Mouse (Mus musculus) stomach, embryonic 15.5 days (tissue): Measurements from ENCODE around the gene Cilp. TPM values are rescaled to one million over a fixed set of nuclear protein-coding genes. Genes with fewer than 3 reads are reported as not detected.

Source experiments
- ATAC-seq: fragments of 200-750 bp; cut with Nextera tagmentation; 2 replicates; pipeline ENCODE4 v1.8.0; 2017; ENCODE audit warnings: low read depth, moderate number of reproducible peaks, moderate TSS enrichment; ENCODE audit not compliant: insufficient read depth, low FRiP score
- H3K27ac ChIP-seq: fragments of 300-500 bp; sonication (generic); 2 replicates; pipeline ENCODE4 v1.5.1; 2015; ENCODE audit warnings: mild to moderate bottlenecking, inconsistent platforms
- H3K27me3 ChIP-seq: fragments of 300-500 bp; sonication (generic); replicated peaks from 2 replicates; pipeline ENCODE4 v1.6.1; 2015; ENCODE audit warnings: inconsistent platforms
- H3K36me3 ChIP-seq: fragments of 300-500 bp; sonication (generic); 2 replicates; pipeline ENCODE4 v1.6.1; 2015; ENCODE audit warnings: inconsistent platforms
- H3K4me1 ChIP-seq: fragments of 300-500 bp; sonication (generic); 2 replicates; pipeline ENCODE4 v1.6.1; 2015; ENCODE audit warnings: inconsistent platforms
- H3K4me2 ChIP-seq: fragments of 300-500 bp; sonication (generic); 2 replicates; pipeline ENCODE4 v1.6.1; 2015; ENCODE audit warnings: mild to moderate bottlenecking, inconsistent platforms
- H3K4me3 ChIP-seq: fragments of 300-500 bp; sonication (generic); replicated peaks from 2 replicates; pipeline ENCODE4 v1.5.1; 2015; ENCODE audit warnings: inconsistent platforms
- H3K9ac ChIP-seq: fragments of 300-500 bp; sonication (generic); 2 replicates; pipeline ENCODE4 v1.6.1; 2015; ENCODE audit warnings: inconsistent platforms
- H3K9me3 ChIP-seq: fragments of 300-500 bp; sonication (generic); 2 replicates; pipeline ENCODE4 v1.6.1; 2016; ENCODE audit warnings: inconsistent platforms
- WGBS: fragments of 180-500 bp; shearing (Covaris S2); methylation state at CpG from one replicate; pipeline ENCODE4 v1.1.7; 2015; 5-methylcytosine and 5-hydroxymethylcytosine counted together
- polyA plus RNA-seq: library from polyadenylated mRNA; unstranded; fragments of >200 nt; fragmentation: Nextera tagmentation; extraction: Ambion mirVana; gene quantifications from 2 replicates; pipeline ENCODE4 v1.2.1, GENCODE M21; 2015

Cilp gene
- polyA plus RNA-seq, 1 experiment from 2014 or later = 0.82 TPM

DNA sequence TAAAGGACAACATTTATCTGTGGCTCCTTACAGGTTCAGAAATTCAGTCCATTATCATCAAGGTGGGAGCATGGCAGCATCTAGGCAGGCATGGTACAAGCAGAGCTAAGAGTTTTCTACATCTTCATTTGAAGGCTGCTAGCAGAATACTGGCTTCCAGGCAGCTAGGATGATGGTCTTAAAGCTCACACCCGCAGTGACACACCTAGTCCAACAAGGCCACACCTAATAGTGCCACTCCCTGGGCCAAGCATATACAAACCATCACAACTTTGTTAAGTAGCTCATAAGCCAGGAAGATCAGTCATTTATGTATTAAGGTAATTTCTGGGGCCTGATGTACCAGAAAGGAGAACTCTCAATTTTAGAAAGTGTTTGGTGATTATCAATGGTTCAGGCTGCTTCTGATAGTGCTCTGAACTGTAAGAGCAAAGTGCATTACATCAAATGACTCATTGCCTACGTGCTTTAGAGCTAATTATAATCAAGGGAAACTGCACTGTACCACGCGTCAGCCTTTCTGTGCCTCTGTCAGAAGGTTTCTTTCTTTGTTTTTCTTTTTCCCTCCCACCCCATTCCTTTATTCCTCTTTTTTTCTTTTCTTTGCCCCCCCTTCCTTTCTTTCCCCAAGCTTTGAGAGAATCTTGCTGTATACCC lies 37.5 kb downstream of the Cilp start:
- Histone ChIP-seq H3K9ac (no peak overlapping the region), H3K36me3 (peaks cover 32% of the 10 kb centered on the region), H3K27me3 (no peaks in the 10 kb centered on the region), H3K27ac (no peak overlapping the region), H3K4me3 (no peak overlapping the region), H3K4me1 (no peaks in the 10 kb centered on the region), H3K4me2 (no peak overlapping the region), H3K9me3 (no peaks in the 10 kb centered on the region)
- ATAC-seq = no peak
- WGBS = 83% methylated on average over 4 of the region's 4 CpGs

DNA sequence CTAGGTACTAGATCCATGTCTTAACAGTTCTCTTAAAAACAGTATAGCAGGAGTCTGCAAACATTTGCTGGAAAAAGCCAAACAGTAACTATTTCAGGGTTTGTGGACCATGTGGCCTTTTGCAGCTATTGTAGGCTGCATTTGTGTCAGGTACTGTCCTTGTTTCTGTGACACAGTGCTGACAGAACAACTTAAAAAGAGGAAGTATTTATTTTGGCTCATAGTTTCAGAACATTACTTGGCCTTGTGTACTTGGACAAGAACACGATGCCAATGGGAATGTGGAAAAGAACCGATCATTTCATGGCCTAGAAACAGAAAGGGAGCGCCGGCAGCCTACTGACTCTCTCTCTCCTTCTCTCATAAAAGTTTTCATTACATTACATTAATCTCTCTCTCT lies 38.6 kb downstream of the Cilp start:
- Histone ChIP-seq H3K4me3 (no peak overlapping the region), H3K4me2 (no peak overlapping the region), H3K9ac (no peak overlapping the region), H3K36me3 (peaks cover 30% of the 10 kb centered on the region), H3K27me3 (no peaks in the 10 kb centered on the region), H3K9me3 (no peaks in the 10 kb centered on the region), H3K4me1 (no peaks in the 10 kb centered on the region), H3K27ac (no peak overlapping the region)
- 95% methylated on average over 4 of the region's 4 CpGs for WGBS
- no peak for ATAC-seq

DNA sequence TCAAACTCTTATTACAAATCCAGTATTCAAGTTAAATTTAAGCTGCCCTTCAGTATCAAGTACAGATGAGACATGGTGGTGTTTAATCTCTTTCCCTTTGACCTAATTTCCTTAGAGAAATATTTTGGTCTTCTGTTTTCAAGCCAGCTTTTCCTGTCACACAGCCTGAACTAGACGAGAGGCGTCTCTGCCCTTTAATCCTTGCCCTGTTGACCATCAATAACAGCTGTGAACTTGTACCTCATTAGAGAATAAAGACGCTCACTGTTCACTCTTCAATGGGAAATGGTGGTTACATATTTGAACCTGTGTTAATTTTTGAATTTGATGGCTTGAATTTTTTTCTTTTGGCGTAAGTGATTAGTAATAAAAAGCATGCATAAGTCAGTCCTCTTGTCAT lies 39.3 kb downstream of the Cilp start:
- Histone ChIP-seq H3K36me3 (peaks cover 34% of the 10 kb centered on the region), H3K27me3 (no peaks in the 10 kb centered on the region), H3K9ac (no peak overlapping the region), H3K4me2 (no peak overlapping the region), H3K27ac (no peak overlapping the region), H3K9me3 (no peaks in the 10 kb centered on the region), H3K4me3 (no peak overlapping the region), H3K4me1 (no peaks in the 10 kb centered on the region)
- no peak for ATAC-seq
- 76% methylated on average over 4 of the region's 4 CpGs for WGBS

DNA sequence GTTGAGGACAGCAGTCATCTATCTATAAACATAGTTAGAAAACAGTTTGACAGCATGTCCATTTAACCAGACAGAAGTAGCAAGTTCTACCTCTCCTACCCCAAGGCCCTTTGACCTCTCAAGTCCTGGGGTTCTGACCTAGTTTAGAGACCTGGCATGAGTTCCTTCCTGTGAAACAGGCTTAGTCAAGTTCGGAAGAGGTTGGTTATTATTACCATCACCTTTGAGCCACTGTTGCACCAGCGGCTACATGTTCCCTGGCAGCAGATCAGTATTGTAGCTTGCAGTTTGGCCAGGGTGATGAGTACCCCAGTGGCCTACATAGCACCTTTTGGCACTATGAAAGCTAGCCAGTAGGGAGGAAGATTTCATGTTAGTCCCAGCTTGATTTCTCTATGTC lies 41.7 kb downstream of the Cilp start:
- Histone ChIP-seq H3K4me2 (no peak overlapping the region), H3K27me3 (no peaks in the 10 kb centered on the region), H3K36me3 (peaks cover 26% of the 10 kb centered on the region), H3K9me3 (no peaks in the 10 kb centered on the region), H3K4me3 (no peak overlapping the region), H3K4me1 (no peaks in the 10 kb centered on the region), H3K27ac (no peak overlapping the region), H3K9ac (no peak overlapping the region)
- WGBS = 91% methylated on average over 2 of the region's 2 CpGs
- no peak for ATAC-seq

GRCm38 (mm10) chr9:65308011-65308410 lies 43.0 kb downstream of the Cilp start:
- peaks cover 33% of the 10 kb centered on the region for H3K36me3 ChIP-seq
- H3K4me3 ChIP-seq = no peak overlapping the region
- no peak overlapping the region for H3K4me2 ChIP-seq
- no peak for ATAC-seq
- no peaks in the 10 kb centered on the region for H3K4me1 ChIP-seq
- H3K27me3 ChIP-seq = no peaks in the 10 kb centered on the region
- no peak overlapping the region for H3K9ac ChIP-seq
- WGBS = 83% methylated on average over 1 of the region's 1 CpGs
- no peaks in the 10 kb centered on the region for H3K9me3 ChIP-seq
- H3K27ac ChIP-seq = no peak overlapping the region

DNA sequence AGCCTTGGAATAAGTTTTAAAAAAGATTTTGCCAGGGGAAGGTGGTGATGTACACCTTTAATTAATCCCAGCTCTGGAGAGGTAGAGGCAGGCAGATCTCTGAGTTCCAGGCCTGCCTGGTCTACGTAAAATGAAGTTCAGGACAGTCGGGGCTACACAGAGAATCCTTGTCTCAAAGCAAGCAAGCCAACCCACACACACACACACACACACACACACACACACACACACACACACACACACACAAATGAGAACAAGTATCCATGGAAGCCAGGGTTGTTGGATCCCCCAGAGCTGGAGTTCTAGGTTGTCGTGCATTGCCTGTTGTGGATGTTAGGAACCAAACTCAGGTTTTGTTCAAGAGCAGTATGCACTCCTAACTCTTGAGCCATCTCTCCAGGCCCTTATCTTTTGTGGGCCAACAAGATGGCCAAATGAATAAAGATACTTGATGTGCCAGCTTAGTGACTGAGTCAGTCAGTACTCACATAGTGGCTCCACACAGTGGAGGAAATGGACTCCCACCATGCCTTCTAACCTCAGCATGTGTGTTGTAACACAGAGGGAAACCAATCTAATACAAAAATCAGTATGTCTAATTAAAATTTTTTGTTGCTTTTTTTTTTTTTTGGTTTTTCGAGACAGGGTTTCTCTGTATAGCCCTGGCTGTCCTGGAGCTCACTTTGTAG lies 47.8 kb downstream of the Cilp start:
- H3K4me2 ChIP-seq = no peak overlapping the region
- 94% methylated on average over 4 of the region's 4 CpGs for WGBS
- H3K4me3 ChIP-seq = no peak overlapping the region
- peaks cover 22% of the 10 kb centered on the region for H3K36me3 ChIP-seq
- no peak overlapping the region for H3K27ac ChIP-seq
- no peak overlapping the region for H3K9ac ChIP-seq
- no peaks in the 10 kb centered on the region for H3K9me3 ChIP-seq
- H3K27me3 ChIP-seq = no peaks in the 10 kb centered on the region
- H3K4me1 ChIP-seq = no peaks in the 10 kb centered on the region
- no peak for ATAC-seq

DNA sequence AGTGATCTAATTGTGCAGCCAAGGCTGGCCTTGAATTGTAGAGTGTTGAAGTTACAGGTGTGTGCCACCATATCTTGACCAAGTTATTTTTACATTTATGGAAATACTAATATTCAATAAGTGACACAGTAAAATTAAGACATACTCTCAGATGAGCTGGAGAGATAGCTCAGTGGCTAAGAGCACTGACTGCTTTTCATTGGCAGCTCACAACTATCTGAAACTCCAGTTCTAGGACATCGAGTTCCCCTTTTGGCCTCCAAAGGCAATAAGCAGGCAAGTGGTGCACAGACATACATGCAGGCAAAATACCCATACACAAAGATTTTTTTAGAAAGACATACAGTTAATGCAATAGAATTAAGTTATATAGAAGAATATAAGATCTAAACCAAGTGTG lies 48.9 kb downstream of the Cilp start:
- H3K9ac ChIP-seq = no peak overlapping the region
- 94% methylated on average over 1 of the region's 1 CpGs for WGBS

DNA sequence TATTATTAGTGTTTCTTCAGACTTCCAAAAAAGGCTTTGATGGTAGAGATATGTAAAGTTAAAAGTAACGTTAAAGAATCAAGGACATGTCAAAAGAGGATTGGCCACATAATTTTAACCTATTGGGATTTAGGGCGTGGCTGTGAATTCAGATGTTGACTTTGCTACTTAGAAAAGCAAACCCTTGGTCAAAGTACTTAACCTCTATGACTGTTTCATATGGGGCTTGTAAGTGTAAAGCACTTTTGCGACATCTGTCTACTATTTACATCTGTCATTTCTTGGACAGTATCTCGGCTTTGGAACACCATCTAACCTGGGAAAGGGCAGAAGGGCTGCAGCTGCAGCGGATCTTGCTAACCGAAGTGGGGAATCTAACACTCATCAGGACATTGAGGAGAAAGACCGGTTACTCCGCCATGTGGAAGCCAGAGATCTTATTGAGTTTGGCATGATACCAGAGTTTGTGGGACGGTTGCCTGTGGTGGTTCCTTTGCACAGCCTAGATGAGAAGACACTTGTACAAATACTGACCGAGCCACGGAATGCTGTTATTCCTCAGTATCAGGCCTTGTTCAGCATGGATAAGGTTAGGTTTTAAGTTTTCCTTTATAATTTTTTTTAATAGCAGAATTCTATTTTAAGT lies 57.4 kb downstream of the Cilp start:
- no peaks in the 10 kb centered on the region for H3K4me1 ChIP-seq
- no peak overlapping the region for H3K27ac ChIP-seq
- no peak overlapping the region for H3K4me2 ChIP-seq
- ATAC-seq = no peak
- 79% methylated on average over 11 of the region's 11 CpGs for WGBS
- H3K9ac ChIP-seq = no peak overlapping the region
- peaks cover 25% of the 10 kb centered on the region for H3K36me3 ChIP-seq
- no peak overlapping the region for H3K4me3 ChIP-seq
- no peaks in the 10 kb centered on the region for H3K9me3 ChIP-seq
- H3K27me3 ChIP-seq = no peaks in the 10 kb centered on the region

More for the DNA sequence above, 48.9 kb downstream of the Cilp start:
- Histone ChIP-seq H3K4me3 (no peak overlapping the region), H3K4me2 (no peak overlapping the region), H3K27me3 (no peaks in the 10 kb centered on the region), H3K9me3 (no peaks in the 10 kb centered on the region), H3K27ac (no peak overlapping the region), H3K36me3 (peaks cover 18% of the 10 kb centered on the region), H3K4me1 (no peaks in the 10 kb centered on the region)
- no peak for ATAC-seq

DNA sequence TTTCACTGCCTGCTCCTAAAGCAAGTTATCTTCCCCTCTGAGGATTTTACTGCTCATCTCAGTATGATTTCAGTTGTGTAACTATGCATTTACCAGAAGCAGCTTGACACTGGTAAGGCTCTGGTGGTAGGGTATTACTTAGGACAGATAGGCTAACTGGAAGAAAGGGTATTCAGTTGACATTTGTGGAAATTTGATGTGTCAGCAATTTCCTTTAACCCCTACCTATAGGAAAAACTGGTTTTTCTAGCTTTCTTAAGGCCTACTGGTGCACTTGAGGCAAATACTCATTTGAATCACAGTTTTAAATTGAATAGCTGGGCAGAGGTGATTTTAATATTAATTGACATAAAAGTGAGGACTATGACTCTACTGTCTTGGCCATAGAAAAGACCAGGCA lies 61.0 kb downstream of the Cilp start:
- no peaks in the 10 kb centered on the region for H3K4me1 ChIP-seq
- peaks cover 26% of the 10 kb centered on the region for H3K36me3 ChIP-seq
- no peak overlapping the region for H3K4me2 ChIP-seq
- no peaks in the 10 kb centered on the region for H3K9me3 ChIP-seq
- H3K27ac ChIP-seq = no peak overlapping the region
- H3K9ac ChIP-seq = no peak overlapping the region
- H3K4me3 ChIP-seq = no peak overlapping the region
- no peak for ATAC-seq
- H3K27me3 ChIP-seq = no peaks in the 10 kb centered on the region

DNA sequence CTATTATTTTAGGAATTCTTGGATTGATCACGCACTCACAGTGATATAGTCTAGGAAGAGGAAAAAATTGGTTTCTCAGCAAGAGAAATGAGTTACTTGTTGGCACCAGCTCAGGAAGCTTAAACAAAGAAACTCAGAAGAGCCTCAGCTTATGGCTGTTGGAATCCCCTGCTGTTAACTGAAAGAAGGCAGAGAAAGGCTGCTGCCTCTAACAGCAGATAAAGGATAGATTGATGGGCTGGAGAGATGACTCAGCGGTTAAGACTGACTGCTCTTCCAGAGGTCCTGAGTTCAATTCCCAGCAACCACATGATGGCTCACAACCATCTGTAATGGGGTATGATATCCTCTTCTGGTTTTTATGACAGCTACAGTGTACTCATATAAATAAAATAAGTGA lies 62.4 kb downstream of the Cilp start:
- Histone ChIP-seq H3K36me3 (peaks cover 21% of the 10 kb centered on the region), H3K9me3 (no peaks in the 10 kb centered on the region), H3K4me2 (no peak overlapping the region), H3K4me3 (no peak overlapping the region), H3K4me1 (no peaks in the 10 kb centered on the region), H3K9ac (no peak overlapping the region), H3K27ac (no peak overlapping the region), H3K27me3 (no peaks in the 10 kb centered on the region)
- WGBS = 92% methylated on average over 2 of the region's 2 CpGs
- no peak for ATAC-seq
